Mouse (Mus musculus) lung, embryonic 15.5 days (tissue): ENCODE results near the gene Nfat5. TPM values are rescaled to one million over a fixed set of nuclear protein-coding genes. Genes with fewer than 3 reads are reported as not detected.
A peak's percentile ranks its signal among the peaks of the same experiment; 100 is the strongest.

Experiments
- ATAC-seq: fragments of 200-750 bp; cut with Nextera tagmentation; 2 replicates; pipeline ENCODE4 v1.8.0; 2017; ENCODE audit warnings: moderate number of reproducible peaks, borderline replicate concordance; ENCODE audit not compliant: low FRiP score, low TSS enrichment; ENCODE audit errors: extremely low read depth
- H3K27ac ChIP-seq: fragments of 300-500 bp; sonication (generic); 2 replicates; pipeline ENCODE4 v1.5.1; 2015; ENCODE audit warnings: moderate library complexity, mild to moderate bottlenecking, inconsistent platforms
- H3K27me3 ChIP-seq: fragments of 300-500 bp; sonication (generic); 2 replicates; pipeline ENCODE4 v1.6.1; 2015; ENCODE audit warnings: inconsistent platforms
- H3K36me3 ChIP-seq: fragments of 300-500 bp; sonication (generic); 2 replicates; pipeline ENCODE4 v1.6.1; 2015; ENCODE audit warnings: inconsistent platforms
- H3K4me1 ChIP-seq: fragments of 300-500 bp; sonication (generic); 2 replicates; pipeline ENCODE4 v1.6.1; 2015; ENCODE audit warnings: inconsistent platforms
- H3K4me2 ChIP-seq: fragments of 300-500 bp; sonication (generic); 2 replicates; pipeline ENCODE4 v1.6.1; 2015; ENCODE audit warnings: inconsistent platforms, mild to moderate bottlenecking, moderate library complexity
- H3K4me3 ChIP-seq: fragments of 300-500 bp; sonication (generic); 2 replicates; pipeline ENCODE4 v1.5.1; 2015; ENCODE audit warnings: mild to moderate bottlenecking, inconsistent platforms
- H3K9ac ChIP-seq: fragments of 300-500 bp; sonication (generic); 2 replicates; pipeline ENCODE4 v1.6.1; 2015; ENCODE audit warnings: inconsistent platforms
- H3K9me3 ChIP-seq: fragments of 300-500 bp; sonication (generic); 2 replicates; pipeline ENCODE4 v1.6.1; 2016; ENCODE audit warnings: inconsistent platforms
- WGBS: fragments of 180-500 bp; shearing (Covaris S2); methylation state at CpG from one replicate; pipeline ENCODE4 v1.1.7; 2015; 5-methylcytosine and 5-hydroxymethylcytosine counted together
- polyA plus RNA-seq: library from polyadenylated mRNA; unstranded; fragments of >200 nt; fragmentation: Nextera tagmentation; extraction: Ambion mirVana; gene quantifications from 2 replicates; pipeline ENCODE4 v1.2.1, GENCODE M21; 2015

Gene Nfat5
- 9.2 and 12.5 TPM in 2 replicates for polyA plus RNA-seq

GRCm38 (mm10) chr8:107292928-107293601, at the start of gene Nfat5:
Gene Nfat5, plus strand, starts transcription at chr8:107293470.
- Histone ChIP-seq H3K4me3 (peak within 1 kb of the TSS; percentile 99), H3K4me1 (peaks cover 12% of the 10 kb centered on the region), H3K27me3 (no peaks in the 10 kb centered on the region), H3K4me2 (peak within 1 kb of the TSS; percentile 58), H3K27ac (peak within 1 kb of the TSS; percentile 97), H3K36me3 (no peaks in the 10 kb centered on the region), H3K9ac (peak within 1 kb of the TSS; percentile 70), H3K9me3 (no peaks in the 10 kb centered on the region)
- ATAC-seq = peak; percentile 97
- WGBS = 0% methylated on average over 45 of the region's 49 CpGs

- Histone ChIP-seq H3K9ac (no peak overlapping the region), H3K27me3 (no peaks in the 10 kb centered on the region), H3K9me3 (no peaks in the 10 kb centered on the region), H3K27ac (no peak overlapping the region), H3K36me3 (no peaks in the 10 kb centered on the region), H3K4me3 (no peak overlapping the region), H3K4me1 (no peaks in the 10 kb centered on the region), H3K4me2 (no peak overlapping the region)
- whole genome bisulfite sequencing = 64% methylated on average over 8 of the region's 8 CpGs
- ATAC-seq = no peak
Observed at GRCm38 (mm10) chr8:107244218-107244617, 49.1 kb upstream of the Nfat5 start.

- no peak for ATAC-seq
- Histone ChIP-seq H3K9me3 (no peaks in the 10 kb centered on the region), H3K4me3 (no peak overlapping the region), H3K27ac (no peak overlapping the region), H3K36me3 (no peaks in the 10 kb centered on the region), H3K27me3 (no peaks in the 10 kb centered on the region), H3K4me1 (peaks cover 11% of the 10 kb centered on the region), H3K9ac (no peak overlapping the region), H3K4me2 (no peak overlapping the region)
- WGBS = 42% methylated on average over 6 of the region's 6 CpGs
Observed at GRCm38 (mm10) chr8:107248456-107248855, 44.8 kb upstream of the Nfat5 start.

GRCm38 (mm10) chr8:107251481-107252104, 41.7 kb upstream of the Nfat5 start:
- no peak overlapping the region for H3K27ac ChIP-seq
- peaks cover 11% of the 10 kb centered on the region for H3K4me1 ChIP-seq
- no peak overlapping the region for H3K9ac ChIP-seq
- H3K4me3 ChIP-seq = no peak overlapping the region
- H3K36me3 ChIP-seq = no peaks in the 10 kb centered on the region
- no peaks in the 10 kb centered on the region for H3K27me3 ChIP-seq
- no peak overlapping the region for H3K4me2 ChIP-seq
- H3K9me3 ChIP-seq = no peaks in the 10 kb centered on the region
- no peak for ATAC-seq
- 57% methylated on average over 5 of the region's 5 CpGs for WGBS

- Histone ChIP-seq H3K9me3 (no peaks in the 10 kb centered on the region), H3K27ac (no peak overlapping the region), H3K4me1 (peaks cover 19% of the 10 kb centered on the region), H3K27me3 (no peaks in the 10 kb centered on the region), H3K4me3 (no peak overlapping the region), H3K4me2 (no peak overlapping the region), H3K36me3 (no peaks in the 10 kb centered on the region), H3K9ac (no peak overlapping the region)
- WGBS = 54% methylated on average over 6 of the region's 6 CpGs
- ATAC-seq = no peak
Observed at GRCm38 (mm10) chr8:107253121-107253520, 40.1 kb upstream of the Nfat5 start.

GRCm38 (mm10) chr8:107254403-107254802, 38.9 kb upstream of the Nfat5 start:
- H3K9me3 ChIP-seq = no peaks in the 10 kb centered on the region
- ATAC-seq = no peak
- H3K4me1 ChIP-seq = peaks cover 19% of the 10 kb centered on the region
- no peak overlapping the region for H3K27ac ChIP-seq
- H3K9ac ChIP-seq = no peak overlapping the region
- WGBS = 42% methylated on average over 3 of the region's 3 CpGs
- H3K36me3 ChIP-seq = no peaks in the 10 kb centered on the region
- H3K27me3 ChIP-seq = no peaks in the 10 kb centered on the region
- no peak overlapping the region for H3K4me3 ChIP-seq
- H3K4me2 ChIP-seq = no peak overlapping the region

- no peaks in the 10 kb centered on the region for H3K36me3 ChIP-seq
- no peak overlapping the region for H3K4me3 ChIP-seq
- 70% methylated on average over 11 of the region's 11 CpGs for WGBS
- no peak overlapping the region for H3K27ac ChIP-seq
- no peak overlapping the region for H3K4me2 ChIP-seq
- ATAC-seq = no peak
- no peak overlapping the region for H3K9ac ChIP-seq
- H3K9me3 ChIP-seq = no peaks in the 10 kb centered on the region
- H3K27me3 ChIP-seq = no peaks in the 10 kb centered on the region
- peaks cover 19% of the 10 kb centered on the region for H3K4me1 ChIP-seq
Observed at GRCm38 (mm10) chr8:107254951-107255457, 38.3 kb upstream of the Nfat5 start.

- Histone ChIP-seq H3K4me1 (peaks cover 7% of the 10 kb centered on the region; the same call in 1 of the 2 replicates), H3K9me3 (no peaks in the 10 kb centered on the region), H3K27me3 (no peaks in the 10 kb centered on the region), H3K4me3 (no peak overlapping the region), H3K4me2 (no peak overlapping the region), H3K36me3 (no peaks in the 10 kb centered on the region), H3K27ac (no peak overlapping the region), H3K9ac (no peak overlapping the region)
- ATAC-seq = no peak
- WGBS = 52% methylated on average over 5 of the region's 5 CpGs
Observed at GRCm38 (mm10) chr8:107257223-107257622, 36.0 kb upstream of the Nfat5 start.

- WGBS = 79% methylated on average over 6 of the region's 6 CpGs
Observed at GRCm38 (mm10) chr8:107260120-107260519, 33.1 kb upstream of the Nfat5 start.

GRCm38 (mm10) chr8:107261172-107261571, 32.1 kb upstream of the Nfat5 start:
- H3K36me3 ChIP-seq = no peaks in the 10 kb centered on the region
- H3K9me3 ChIP-seq = no peaks in the 10 kb centered on the region
- H3K27me3 ChIP-seq = no peaks in the 10 kb centered on the region
- no peak overlapping the region for H3K9ac ChIP-seq
- no peak for ATAC-seq
- WGBS = 70% methylated on average over 4 of the region's 4 CpGs
- peaks cover 7% of the 10 kb centered on the region; the same call in 1 of the 2 replicates for H3K4me1 ChIP-seq
- H3K4me2 ChIP-seq = no peak overlapping the region
- H3K27ac ChIP-seq = no peak overlapping the region
- no peak overlapping the region for H3K4me3 ChIP-seq

More at GRCm38 (mm10) chr8:107260120-107260519, 33.1 kb upstream of the Nfat5 start:
- no peak overlapping the region for H3K4me3 ChIP-seq
- H3K4me2 ChIP-seq = no peak overlapping the region
- H3K4me1 ChIP-seq = peaks cover 7% of the 10 kb centered on the region; the same call in 1 of the 2 replicates
- no peak overlapping the region for H3K27ac ChIP-seq
- no peaks in the 10 kb centered on the region for H3K27me3 ChIP-seq
- H3K36me3 ChIP-seq = no peaks in the 10 kb centered on the region
- no peaks in the 10 kb centered on the region for H3K9me3 ChIP-seq
- no peak overlapping the region for H3K9ac ChIP-seq
- no peak for ATAC-seq

- H3K4me2 ChIP-seq = no peak overlapping the region
- H3K4me1 ChIP-seq = peaks cover 4% of the 10 kb centered on the region; the same call in 1 of the 2 replicates
- ATAC-seq = no peak
- H3K4me3 ChIP-seq = no peak overlapping the region
- H3K36me3 ChIP-seq = no peaks in the 10 kb centered on the region
- no peaks in the 10 kb centered on the region for H3K9me3 ChIP-seq
- no peaks in the 10 kb centered on the region for H3K27me3 ChIP-seq
- H3K9ac ChIP-seq = no peak overlapping the region
- WGBS = 73% methylated on average over 8 of the region's 8 CpGs
- H3K27ac ChIP-seq = no peak overlapping the region
Observed at GRCm38 (mm10) chr8:107262046-107262705, 31.1 kb upstream of the Nfat5 start.

- ATAC-seq = no peak
- Histone ChIP-seq H3K27ac (no peak overlapping the region), H3K9ac (no peak overlapping the region), H3K9me3 (no peaks in the 10 kb centered on the region), H3K4me3 (no peak overlapping the region), H3K4me1 (no peaks in the 10 kb centered on the region), H3K4me2 (no peak overlapping the region), H3K36me3 (no peaks in the 10 kb centered on the region), H3K27me3 (no peaks in the 10 kb centered on the region)
- 74% methylated on average over 10 of the region's 10 CpGs for WGBS
Observed at GRCm38 (mm10) chr8:107265811-107266210, 27.5 kb upstream of the Nfat5 start.
